Mouse (Mus musculus): ENCODE results near the gene Atxn7l1. TPM values are rescaled to one million over a fixed set of nuclear protein-coding genes. Genes with fewer than 3 reads are reported as not detected.

The Atxn7l1 gene
- polyA plus RNA-seq, 3 experiments from 2014 or later: 59.7 to 94.2 (median 92.9) TPM

- peak; percentile 83 for ATAC-seq
Observed at GRCm38 (mm10) chr12:33183138-33183627, 35.7 kb downstream of the Atxn7l1 start.

GRCm38 (mm10) chr12:33184137-33184536 lies 36.6 kb downstream of the Atxn7l1 start:
- ATAC-seq: no peak

- ATAC-seq: no peak
Observed at GRCm38 (mm10) chr12:33185046-33185445, 37.6 kb downstream of the Atxn7l1 start.

GRCm38 (mm10) chr12:33186331-33186730 lies 38.8 kb downstream of the Atxn7l1 start:
- no peak for ATAC-seq

GRCm38 (mm10) chr12:33190133-33190532 lies 42.6 kb downstream of the Atxn7l1 start:
- ATAC-seq: no peak

GRCm38 (mm10) chr12:33190633-33191032 lies 43.1 kb downstream of the Atxn7l1 start:
- no peak for ATAC-seq

GRCm38 (mm10) chr12:33193408-33193901 lies 46.0 kb downstream of the Atxn7l1 start:
- ATAC-seq: no peak

GRCm38 (mm10) chr12:33195175-33195574 lies 47.7 kb downstream of the Atxn7l1 start:
- ATAC-seq: no peak

- ATAC-seq: no peak
Observed at GRCm38 (mm10) chr12:33197287-33197686, 49.8 kb downstream of the Atxn7l1 start.

- no peak for ATAC-seq
Observed at GRCm38 (mm10) chr12:33197746-33198145, 50.3 kb downstream of the Atxn7l1 start.

- ATAC-seq: no peak
Observed at GRCm38 (mm10) chr12:33201068-33201467, 53.6 kb downstream of the Atxn7l1 start.

- ATAC-seq: no peak
Observed at GRCm38 (mm10) chr12:33201491-33202210, 54.2 kb downstream of the Atxn7l1 start.

GRCm38 (mm10) chr12:33205255-33205654 lies 57.8 kb downstream of the Atxn7l1 start:
- ATAC-seq: no peak

- no peak for ATAC-seq
Observed at GRCm38 (mm10) chr12:33206300-33206699, 58.8 kb downstream of the Atxn7l1 start.

- ATAC-seq: no peak
Observed at GRCm38 (mm10) chr12:33210856-33211255, 63.4 kb downstream of the Atxn7l1 start.

- no peak for ATAC-seq
Observed at GRCm38 (mm10) chr12:33218215-33218859, 70.8 kb downstream of the Atxn7l1 start.

- no peak for ATAC-seq
Observed at GRCm38 (mm10) chr12:33219436-33219835, 71.9 kb downstream of the Atxn7l1 start.

- ATAC-seq: no peak
Observed at GRCm38 (mm10) chr12:33220081-33220480, 72.6 kb downstream of the Atxn7l1 start.

GRCm38 (mm10) chr12:33220509-33221051 lies 73.1 kb downstream of the Atxn7l1 start:
- ATAC-seq: peak; percentile 83

- no peak for ATAC-seq
Observed at GRCm38 (mm10) chr12:33222187-33222586, 74.7 kb downstream of the Atxn7l1 start.

- ATAC-seq: no peak
Observed at GRCm38 (mm10) chr12:33225117-33225541, 77.6 kb downstream of the Atxn7l1 start.

- no peak for ATAC-seq
Observed at GRCm38 (mm10) chr12:33225978-33226377, 78.5 kb downstream of the Atxn7l1 start.

- no peak for ATAC-seq
Observed at GRCm38 (mm10) chr12:33226596-33226995, 79.1 kb downstream of the Atxn7l1 start.

Data from inflammation-experienced regulatory T-cells, adult 6 months (primary cell).